Mouse (Mus musculus): ENCODE measurements around the gene Actr5.

The Actr5 gene

GRCm38 (mm10) chr2:158667022-158667670, 42.5 kb downstream of the Actr5 start:
- DNase-seq (ENCODE audit: low spot score in 2 of 2), result no peak

GRCm38 (mm10) chr2:158667671-158668432, 43.2 kb downstream of the Actr5 start:
- no peak for DNase-seq (ENCODE audit: low spot score in 2 of 2)

- DNase-seq (ENCODE audit: low spot score in 2 of 2), result no peak
These were observed 43.8 kb downstream of the Actr5 start for GRCm38 (mm10) chr2:158668433-158669010.

GRCm38 (mm10) chr2:158669199-158670195, 44.8 kb downstream of the Actr5 start:
- DNase-seq (ENCODE audit: low spot score in 2 of 2), result no peak

DNA sequence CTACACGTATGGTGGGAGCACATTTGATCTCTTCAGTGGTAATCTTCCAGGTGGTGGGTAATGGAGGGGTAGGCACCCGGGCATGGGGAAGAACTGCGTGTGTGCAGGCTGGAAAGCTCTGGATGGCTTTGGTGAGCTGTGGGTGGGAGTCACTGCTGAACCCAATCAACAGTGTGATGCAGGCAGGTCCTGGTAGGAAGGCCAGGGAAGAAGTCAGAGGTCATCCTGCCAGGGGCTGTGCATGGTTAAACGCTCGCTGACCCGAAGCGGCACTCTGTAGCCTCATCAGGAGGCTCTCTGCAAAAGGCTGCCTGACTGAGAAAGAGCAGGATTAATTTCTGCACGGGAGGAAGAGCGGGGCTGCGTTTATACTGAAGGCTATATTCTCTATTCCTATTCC, 45.9 kb downstream of the Actr5 start:
- DNase-seq (ENCODE audit: low spot score in 2 of 2), result no peak

DNA sequence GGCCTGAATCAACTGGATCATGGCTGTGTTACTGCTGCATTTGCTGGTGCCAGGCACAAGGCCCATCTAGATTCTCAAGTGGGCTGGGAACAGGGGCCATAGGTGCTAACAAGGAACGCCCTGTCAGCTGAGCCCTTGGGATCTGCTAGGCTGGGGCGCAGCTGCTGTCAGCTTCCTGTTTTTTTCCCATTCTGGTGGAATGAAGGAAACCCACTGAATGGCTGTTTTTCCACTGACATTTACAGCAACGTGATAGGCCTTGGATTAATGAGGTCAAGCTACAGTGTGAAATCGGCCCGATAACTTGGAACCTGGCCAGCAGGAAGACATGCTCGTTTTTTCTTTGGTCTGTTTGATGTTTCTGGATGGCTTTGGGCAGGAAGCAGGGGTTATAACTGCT, 48.1 kb downstream of the Actr5 start:
- no peak for DNase-seq (ENCODE audit: low spot score in 2 of 2)

DNA sequence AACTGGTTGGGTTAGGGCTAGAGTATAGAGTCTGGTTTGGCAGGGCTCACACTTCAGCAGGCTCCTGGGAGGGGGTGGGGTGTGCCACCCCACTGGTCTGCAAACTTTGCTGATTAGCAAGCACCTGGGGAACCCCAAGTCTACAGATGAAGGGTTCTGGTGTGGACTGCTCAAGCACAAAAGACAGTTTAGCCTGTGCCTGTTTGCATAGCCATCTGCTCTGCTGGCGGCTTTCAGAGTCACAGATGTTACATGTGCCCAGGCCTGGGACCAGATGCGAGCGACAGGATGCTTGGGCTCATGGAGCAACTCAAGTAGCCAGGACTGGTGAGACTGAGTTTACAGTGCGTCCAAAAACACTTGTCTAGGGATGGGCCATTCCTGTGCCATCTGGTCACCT, 48.8 kb downstream of the Actr5 start:
- DNase-seq (ENCODE audit: low spot score in 2 of 2), result no peak

GRCm38 (mm10) chr2:158674131-158674530, 49.4 kb downstream of the Actr5 start:
- no peak for DNase-seq (ENCODE audit: low spot score in 2 of 2)

- no peak for DNase-seq (ENCODE audit: low spot score in 2 of 2)
These were observed 50.1 kb downstream of the Actr5 start for GRCm38 (mm10) chr2:158674759-158675158.

DNA sequence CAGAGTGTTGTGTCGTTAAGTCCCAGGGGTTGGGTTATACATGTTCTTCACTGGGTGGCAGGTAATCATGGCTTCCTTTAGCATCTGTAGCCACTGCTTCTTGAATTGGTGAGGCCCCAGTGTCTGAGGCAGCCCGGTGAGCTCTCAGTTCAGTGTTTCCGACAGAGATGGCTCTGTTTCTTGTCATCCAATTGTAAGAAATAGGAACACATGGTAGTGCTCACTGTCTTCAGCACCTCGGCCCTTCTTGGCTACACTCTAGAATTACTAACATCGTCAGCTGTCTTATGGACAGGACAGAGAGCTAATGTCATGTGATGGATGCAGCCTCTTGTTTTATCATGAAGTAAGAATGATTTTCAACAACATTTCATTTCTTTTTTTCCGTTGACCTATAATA, 50.5 kb downstream of the Actr5 start:
- no peak for DNase-seq (ENCODE audit: low spot score in 2 of 2)

GRCm38 (mm10) chr2:158675907-158676533, 51.3 kb downstream of the Actr5 start:
- no peak for DNase-seq (ENCODE audit: low spot score in 2 of 2)

DNA sequence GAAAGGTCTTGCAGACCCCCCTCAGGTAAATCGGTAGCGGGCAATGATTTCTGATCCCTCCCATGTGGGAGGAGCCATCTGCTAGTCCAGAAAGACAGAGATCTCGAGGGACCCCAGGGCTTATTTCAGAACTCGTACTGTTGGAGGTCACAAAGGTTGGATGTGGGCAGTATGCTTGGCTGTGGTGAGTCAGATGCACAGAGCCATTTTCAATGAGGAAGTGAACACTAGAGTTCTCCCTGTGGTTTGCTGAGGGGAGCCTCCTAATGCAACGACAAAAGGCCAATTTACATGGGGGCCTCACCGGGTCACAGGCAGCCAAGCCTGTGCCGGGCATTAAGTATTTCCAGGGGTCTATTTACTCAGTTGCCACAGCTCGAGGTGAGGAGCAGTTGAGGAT, 53.3 kb downstream of the Actr5 start:
- no peak for DNase-seq (ENCODE audit: low spot score in 2 of 2)

GRCm38 (mm10) chr2:158679091-158679490, 54.4 kb downstream of the Actr5 start:
- DNase-seq (ENCODE audit: low spot score in 2 of 2), result no peak

DNA sequence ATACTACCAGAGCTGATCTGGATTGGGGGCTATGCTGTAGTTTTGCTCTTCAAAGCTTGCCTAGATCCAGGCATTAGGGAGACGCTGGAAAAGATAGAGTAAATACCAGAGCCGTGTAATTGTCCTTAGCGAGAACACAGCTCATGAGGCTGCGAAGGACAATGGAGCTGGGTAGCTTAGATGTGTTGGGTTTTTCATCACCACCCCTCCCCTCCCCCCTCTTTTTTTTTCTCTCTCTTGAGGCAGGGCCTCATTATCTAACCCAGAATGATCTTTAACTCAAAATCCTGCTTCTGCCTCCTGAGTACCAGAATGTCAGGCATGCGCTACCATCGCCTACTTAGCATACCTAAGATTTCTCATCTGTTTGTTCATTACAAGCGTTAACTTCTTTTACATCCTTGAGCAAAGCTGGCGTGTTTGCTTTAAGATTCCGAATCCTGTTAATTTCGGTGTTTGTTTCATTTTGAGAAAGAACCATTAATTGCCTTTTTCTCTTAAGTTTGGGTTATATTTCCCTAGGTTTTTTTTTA, 55.7 kb downstream of the Actr5 start:
- no peak for DNase-seq (ENCODE audit: low spot score in 2 of 2)

GRCm38 (mm10) chr2:158681714-158682113, 57.0 kb downstream of the Actr5 start:
- DNase-seq (ENCODE audit: low spot score in 2 of 2), result no peak

DNA sequence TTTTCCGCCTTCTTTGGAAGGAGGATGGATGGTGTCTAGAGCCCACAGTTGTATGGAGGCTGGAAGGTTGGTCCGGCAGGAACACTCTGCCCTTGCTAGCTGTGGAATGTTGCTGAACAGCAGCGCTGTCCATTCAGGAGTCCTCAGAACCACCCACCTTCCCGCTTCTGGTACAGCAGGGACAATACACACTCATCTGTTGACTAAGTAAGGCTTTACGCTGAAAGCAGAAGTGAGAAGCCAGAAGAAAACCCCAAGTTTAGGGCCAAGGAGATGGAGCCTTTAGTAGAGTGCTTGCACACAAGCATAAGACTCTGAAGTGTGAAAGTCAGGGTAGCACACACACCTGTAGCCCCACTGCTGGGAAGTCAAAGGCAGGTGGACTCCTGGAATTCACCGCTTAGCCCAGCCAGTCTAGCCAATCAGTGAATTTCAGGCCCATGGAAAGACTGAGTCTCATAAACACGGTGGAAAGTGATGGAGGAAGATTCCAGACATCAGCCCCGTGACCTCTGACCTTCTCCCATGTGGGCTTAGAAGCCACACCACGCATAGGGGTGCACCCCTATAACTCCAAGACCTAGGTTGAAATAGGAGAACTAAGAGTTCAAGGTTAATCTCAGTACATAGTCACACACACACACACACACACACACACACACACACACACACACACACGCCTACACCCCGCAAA, 57.8 kb downstream of the Actr5 start:
- DNase-seq (ENCODE audit: low spot score in 2 of 2), result no peak

- DNase-seq (ENCODE audit: low spot score in 2 of 2), result no peak
These were observed 58.3 kb downstream of the Actr5 start for GRCm38 (mm10) chr2:158683038-158683413.

DNA sequence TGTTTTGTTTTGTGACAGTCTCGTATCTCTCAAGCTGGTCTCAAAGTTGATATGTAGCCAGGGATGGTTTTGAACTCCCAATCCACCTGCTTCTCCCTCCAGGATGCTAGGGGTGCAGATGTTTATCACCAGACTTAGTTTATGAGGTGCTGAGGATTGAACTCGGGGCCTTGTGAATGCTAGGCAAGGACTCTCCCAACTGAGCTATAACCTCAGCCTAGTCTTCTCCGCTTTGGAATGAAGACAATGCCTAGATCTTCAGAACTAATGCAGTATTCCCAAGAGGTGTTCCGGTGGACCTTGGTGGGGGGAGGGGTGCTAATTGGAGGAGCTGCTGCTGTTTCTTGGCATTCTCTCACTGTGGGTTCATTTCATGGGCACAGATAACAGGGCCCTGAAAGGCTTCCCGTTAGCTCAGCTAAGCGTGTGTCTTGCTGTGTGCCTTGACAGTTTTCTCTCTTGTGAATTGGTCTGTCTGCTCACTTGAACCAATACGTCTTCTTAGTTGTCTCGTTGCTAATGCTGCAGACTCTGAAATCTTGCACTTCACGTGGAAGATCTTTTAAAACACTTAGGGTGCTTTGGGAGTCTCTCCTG, 59.7 kb downstream of the Actr5 start:
- DNase-seq (ENCODE audit: low spot score in 2 of 2), result no peak

GRCm38 (mm10) chr2:158684910-158685309, 60.2 kb downstream of the Actr5 start:
- no peak for DNase-seq (ENCODE audit: low spot score in 2 of 2)

DNA sequence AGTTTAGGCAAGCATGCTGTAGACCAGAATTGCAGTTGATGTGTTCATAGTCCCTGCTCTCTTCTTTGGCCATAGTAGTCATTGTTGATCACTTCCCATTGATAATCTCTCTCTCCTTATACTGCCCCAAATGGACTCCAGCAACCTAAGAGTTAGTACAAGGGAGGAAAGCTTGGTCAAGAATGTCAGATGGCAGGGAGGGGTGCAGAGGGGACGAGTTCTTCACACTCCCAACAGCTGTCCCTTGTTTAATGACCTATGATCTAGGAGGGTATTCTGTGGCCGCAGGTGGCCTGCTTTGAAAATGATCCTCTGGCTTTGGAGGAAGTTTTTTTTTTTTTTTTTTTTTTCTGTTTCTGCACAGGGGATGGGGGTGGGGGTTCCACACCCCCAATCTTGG, 61.7 kb downstream of the Actr5 start:
- DNase-seq (ENCODE audit: low spot score in 2 of 2), result no peak
